Mouse (Mus musculus) heart, embryonic 12.5 days (tissue): Measurements from ENCODE around the gene Zpbp2. TPM values are rescaled to one million over a fixed set of nuclear protein-coding genes. Genes with fewer than 3 reads are reported as not detected.
A peak's percentile ranks its signal among the peaks of the same experiment; 100 is the strongest.

Experiments used
- ATAC-seq: fragments of 200-750 bp; cut with Nextera tagmentation; 2 replicates; pipeline ENCODE4 v1.8.0; 2017; ENCODE audit warnings: moderate TSS enrichment, moderate library complexity; ENCODE audit not compliant: insufficient number of reproducible peaks, low FRiP score
- H3K27ac ChIP-seq: fragments of 300-500 bp; sonication (generic); 2 replicates; pipeline ENCODE4 v1.5.1; 2016; ENCODE audit warnings: mild to moderate bottlenecking, moderate library complexity; ENCODE audit not compliant: poor library complexity, severe bottlenecking
- H3K27me3 ChIP-seq: fragments of 300-500 bp; sonication (generic); replicated peaks from 2 replicates; pipeline ENCODE4 v1.6.1; 2016; ENCODE audit warnings: mild to moderate bottlenecking, moderate library complexity
- H3K36me3 ChIP-seq: fragments of 300-500 bp; sonication (generic); 2 replicates; pipeline ENCODE4 v1.6.1; 2016; ENCODE audit warnings: mild to moderate bottlenecking, moderate library complexity
- H3K4me1 ChIP-seq: fragments of 300-500 bp; sonication (generic); replicated peaks from 2 replicates; pipeline ENCODE4 v1.6.1; 2016; ENCODE audit warnings: mild to moderate bottlenecking
- H3K4me2 ChIP-seq: fragments of 300-500 bp; sonication (generic); 2 replicates; pipeline ENCODE4 v1.6.1; 2016; ENCODE audit warnings: mild to moderate bottlenecking, moderate library complexity
- H3K4me3 ChIP-seq: fragments of 300-500 bp; sonication (generic); 2 replicates; pipeline ENCODE4 v1.5.1; 2016; ENCODE audit warnings: mild to moderate bottlenecking
- H3K9ac ChIP-seq: fragments of 300-500 bp; sonication (generic); 2 replicates; pipeline ENCODE4 v1.6.1; 2016; ENCODE audit warnings: mild to moderate bottlenecking, moderate library complexity
- H3K9me3 ChIP-seq: fragments of 300-500 bp; sonication (generic); replicated peaks from 2 replicates; pipeline ENCODE4 v1.6.1; 2016; ENCODE audit warnings: mild to moderate bottlenecking, moderate library complexity
- WGBS: fragments of 180-500 bp; shearing (Covaris S2); methylation state at CpG from one replicate; pipeline ENCODE4 v1.1.7; 2016; 5-methylcytosine and 5-hydroxymethylcytosine counted together
- polyA plus RNA-seq: library from polyadenylated mRNA; unstranded; fragments of >200 nt; fragmentation: Nextera tagmentation; extraction: Ambion mirVana; gene quantifications from 2 replicates; pipeline ENCODE4 v1.2.1, GENCODE M21; 2016

The Zpbp2 gene
- polyA plus RNA-seq, 1 experiment from 2014 or later = 0.52 TPM

DNA sequence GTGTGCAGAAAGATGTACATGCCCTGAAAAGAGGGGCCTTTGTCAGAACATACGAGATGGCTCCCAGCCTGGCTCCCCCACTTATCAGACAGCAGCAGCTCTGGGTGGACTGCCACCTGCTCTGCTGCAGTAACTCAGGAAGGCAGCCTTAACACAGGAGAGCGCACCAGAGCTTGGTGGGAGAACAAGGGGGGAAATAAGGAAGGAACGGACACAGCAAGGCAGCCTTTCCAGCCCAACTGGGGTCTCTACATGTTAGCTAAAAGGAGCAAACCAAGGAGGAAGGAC, 32.3 kb downstream of the Zpbp2 start:
- Histone ChIP-seq H3K27ac (peak overlapping the region; percentile 65), H3K4me2 (peak overlapping the region; percentile 88), H3K9ac (no peak overlapping the region), H3K27me3 (no peaks in the 10 kb centered on the region), H3K4me1 (peaks cover 77% of the 10 kb centered on the region), H3K9me3 (no peaks in the 10 kb centered on the region), H3K36me3 (peaks cover 34% of the 10 kb centered on the region), H3K4me3 (no peak overlapping the region)
- ATAC-seq = peak; percentile 46; the same call in 1 of the 2 replicates
- WGBS = 70% methylated on average over 3 of the region's 3 CpGs

DNA sequence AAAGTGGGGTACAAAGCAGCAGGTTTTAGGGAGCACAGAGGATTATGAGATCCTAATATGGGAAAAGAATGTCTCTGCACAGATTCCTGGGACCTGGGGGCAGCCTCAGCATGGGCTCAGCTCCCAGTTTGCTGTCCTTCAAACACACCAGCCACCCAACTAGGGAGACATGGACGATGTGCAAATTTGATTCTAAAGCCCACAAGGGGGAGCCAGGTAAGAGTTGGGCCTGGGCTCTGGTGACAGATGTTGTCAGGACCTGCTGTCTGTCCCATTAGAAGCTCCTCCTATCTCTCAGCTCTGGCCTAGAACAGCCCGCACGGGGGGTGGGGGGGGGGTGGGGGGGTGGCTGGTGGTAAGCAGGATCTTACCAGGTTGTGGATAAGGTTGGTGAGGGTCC, 32.7 kb downstream of the Zpbp2 start:
- 13% methylated on average over 3 of the region's 3 CpGs for WGBS
- Histone ChIP-seq H3K9ac (0 out of 2 replicates have a peak overlapping the region, but pooled peaks have one; percentile 51), H3K9me3 (no peaks in the 10 kb centered on the region), H3K36me3 (peaks cover 34% of the 10 kb centered on the region), H3K4me1 (peaks cover 81% of the 10 kb centered on the region), H3K4me2 (peak overlapping the region; percentile 88), H3K27me3 (no peaks in the 10 kb centered on the region), H3K4me3 (no peak overlapping the region), H3K27ac (peak overlapping the region; percentile 65)
- no peak for ATAC-seq

GRCm38 (mm10) chr11:98584146-98584545, 33.2 kb downstream of the Zpbp2 start:
- peak overlapping the region; percentile 88 for H3K4me2 ChIP-seq
- peaks cover 83% of the 10 kb centered on the region for H3K4me1 ChIP-seq
- no peaks in the 10 kb centered on the region for H3K9me3 ChIP-seq
- H3K4me3 ChIP-seq = no peak overlapping the region
- ATAC-seq = no peak
- H3K27me3 ChIP-seq = no peaks in the 10 kb centered on the region
- WGBS = 28% methylated on average over 1 of the region's 1 CpGs
- H3K36me3 ChIP-seq = peaks cover 34% of the 10 kb centered on the region
- H3K27ac ChIP-seq = 0 out of 2 replicates have a peak overlapping the region, but pooled peaks have one; percentile 35
- H3K9ac ChIP-seq = peak overlapping the region; percentile 95; the same call in 1 of the 2 replicates

- Histone ChIP-seq H3K36me3 (peaks cover 34% of the 10 kb centered on the region), H3K27ac (no peak overlapping the region), H3K9ac (peak overlapping the region; percentile 95; the same call in 1 of the 2 replicates), H3K4me2 (peak overlapping the region; percentile 88), H3K27me3 (no peaks in the 10 kb centered on the region), H3K4me3 (no peak overlapping the region), H3K9me3 (no peaks in the 10 kb centered on the region), H3K4me1 (peaks cover 88% of the 10 kb centered on the region)
- 90% methylated on average over 6 of the region's 6 CpGs for WGBS
- no peak for ATAC-seq
These were observed 33.8 kb downstream of the Zpbp2 start for GRCm38 (mm10) chr11:98584629-98585177.

GRCm38 (mm10) chr11:98586087-98586891, 35.4 kb downstream of the Zpbp2 start:
- no peak for ATAC-seq
- Histone ChIP-seq H3K27me3 (no peaks in the 10 kb centered on the region), H3K36me3 (peaks cover 28% of the 10 kb centered on the region), H3K9ac (peak overlapping the region; percentile 95), H3K4me1 (peaks cover 79% of the 10 kb centered on the region), H3K4me3 (peak overlapping the region; percentile 94), H3K9me3 (no peaks in the 10 kb centered on the region), H3K4me2 (peak overlapping the region; percentile 88), H3K27ac (peak overlapping the region; percentile 99)
- WGBS = 1% methylated on average over 22 of the region's 22 CpGs

DNA sequence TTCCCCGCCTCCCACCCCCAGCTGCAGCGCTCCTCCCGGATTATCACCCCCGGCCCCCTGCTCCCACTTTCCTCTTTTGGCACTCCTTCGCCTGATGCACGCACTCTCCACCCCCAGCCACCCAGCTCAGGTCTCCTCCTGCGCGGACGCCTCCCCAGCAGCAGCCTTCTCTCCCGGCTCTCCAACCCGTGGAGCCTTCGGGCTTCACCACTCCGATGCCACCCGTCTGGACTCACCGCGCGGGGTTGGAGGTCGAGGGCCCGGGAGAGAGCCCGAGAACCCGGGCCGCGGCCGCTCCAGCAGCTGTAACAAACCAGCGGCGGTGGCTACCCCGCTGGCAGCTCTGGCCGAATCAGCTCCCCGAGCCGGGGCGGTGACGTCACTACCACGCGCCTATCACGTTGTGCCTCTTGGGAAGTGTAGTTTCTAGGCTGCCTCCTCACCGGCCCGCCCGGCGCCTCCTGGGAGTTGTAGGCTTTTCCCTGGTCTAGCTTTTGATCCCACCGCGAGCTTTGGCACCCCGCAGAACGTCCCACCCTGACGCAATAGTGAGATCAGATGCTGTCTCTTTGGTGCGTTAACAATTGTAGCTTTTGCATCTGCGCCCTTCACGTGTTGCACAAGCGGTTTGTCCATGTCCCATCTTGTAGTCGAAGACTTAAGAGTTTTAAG, 36.1 kb downstream of the Zpbp2 start, which contains the start of gene Ormdl3:
TSS of gene Ormdl3 (minus strand) at position 477 of the 672 bp plus-strand sequence.
- H3K9ac ChIP-seq = peak within 1 kb of the TSS; percentile 95
- peaks cover 21% of the 10 kb centered on the region for H3K36me3 ChIP-seq
- no peaks in the 10 kb centered on the region for H3K9me3 ChIP-seq
- H3K27ac ChIP-seq = peak within 1 kb of the TSS; percentile 99
- under 1% methylated on average over 49 of the region's 49 CpGs for WGBS
- peak within 1 kb of the TSS; percentile 88 for H3K4me2 ChIP-seq
- ATAC-seq = peak; percentile 91
- H3K4me1 ChIP-seq = peaks cover 75% of the 10 kb centered on the region
- H3K27me3 ChIP-seq = no peaks in the 10 kb centered on the region
- peak within 1 kb of the TSS; percentile 94 for H3K4me3 ChIP-seq

DNA sequence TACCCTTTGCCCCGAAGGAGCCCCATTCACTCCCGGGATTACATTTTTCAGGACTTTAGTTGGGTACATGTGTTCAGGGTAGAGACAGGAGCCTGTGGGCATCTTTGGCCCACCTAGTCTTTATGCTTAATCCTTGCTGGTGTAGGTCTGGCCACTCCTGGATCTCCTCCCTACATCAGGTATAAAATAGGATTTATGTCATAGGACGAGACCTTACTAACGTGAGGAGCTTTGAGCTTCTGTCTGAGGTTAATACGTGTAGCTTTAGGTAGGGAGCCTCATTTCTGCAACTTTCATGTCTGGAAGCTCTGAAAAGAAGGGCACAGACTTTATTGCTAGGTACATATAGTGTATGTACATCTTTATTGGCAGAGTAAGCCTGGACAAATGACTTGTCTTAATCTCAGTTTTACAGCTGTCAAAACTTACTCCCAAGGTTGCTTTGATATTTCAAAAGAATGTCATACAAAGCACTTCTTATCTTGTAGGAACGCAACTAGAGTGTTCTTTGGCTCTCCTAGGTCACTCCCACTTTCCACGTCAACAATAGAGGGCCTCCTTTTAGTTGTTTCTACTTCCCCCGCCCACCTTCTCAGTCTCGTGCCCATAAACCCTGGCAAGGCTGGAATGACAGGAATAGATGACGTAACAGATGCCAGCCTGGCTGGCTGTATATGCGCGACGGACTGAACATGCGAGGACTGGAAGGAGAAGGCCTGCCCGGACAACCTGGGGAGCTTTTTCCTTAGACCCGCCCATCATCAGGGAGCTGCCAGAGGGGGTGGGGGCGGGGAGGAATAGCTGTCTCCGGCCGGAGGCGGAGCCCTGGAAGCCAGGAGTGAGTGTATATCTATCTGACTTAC, 37.0 kb downstream of the Zpbp2 start:
- Histone ChIP-seq H3K27ac (peak overlapping the region; percentile 99), H3K9ac (peak overlapping the region; percentile 95; the same call in 1 of the 2 replicates), H3K9me3 (no peaks in the 10 kb centered on the region), H3K27me3 (no peaks in the 10 kb centered on the region), H3K36me3 (peaks cover 12% of the 10 kb centered on the region), H3K4me1 (peaks cover 73% of the 10 kb centered on the region), H3K4me2 (peak overlapping the region; percentile 88), H3K4me3 (peak overlapping the region; percentile 94)
- ATAC-seq = peak; percentile 75
- 6% methylated on average over 20 of the region's 20 CpGs for WGBS

DNA sequence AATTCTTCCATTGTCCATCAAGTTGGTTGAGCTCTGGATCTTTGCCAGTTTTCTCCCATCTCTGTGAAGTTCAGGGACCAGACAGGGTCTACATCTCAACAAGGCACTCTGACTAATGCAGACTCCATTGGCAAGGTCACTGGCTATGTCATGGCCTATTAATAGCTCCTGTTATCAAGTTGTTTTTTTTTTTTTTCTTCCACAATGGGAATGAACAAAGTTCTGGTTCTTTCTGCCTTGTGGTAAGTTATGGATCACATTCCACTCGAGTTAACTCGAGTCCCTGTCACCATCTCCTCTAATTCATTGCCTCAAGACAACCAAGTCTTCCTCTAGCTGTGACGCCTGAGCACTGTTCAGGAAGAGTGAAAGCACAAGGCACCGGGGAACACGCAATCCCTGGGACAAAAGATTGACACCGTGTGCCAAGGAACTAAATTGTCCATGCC, 38.0 kb downstream of the Zpbp2 start:
- H3K4me2 ChIP-seq = peak overlapping the region; percentile 88

DNA sequence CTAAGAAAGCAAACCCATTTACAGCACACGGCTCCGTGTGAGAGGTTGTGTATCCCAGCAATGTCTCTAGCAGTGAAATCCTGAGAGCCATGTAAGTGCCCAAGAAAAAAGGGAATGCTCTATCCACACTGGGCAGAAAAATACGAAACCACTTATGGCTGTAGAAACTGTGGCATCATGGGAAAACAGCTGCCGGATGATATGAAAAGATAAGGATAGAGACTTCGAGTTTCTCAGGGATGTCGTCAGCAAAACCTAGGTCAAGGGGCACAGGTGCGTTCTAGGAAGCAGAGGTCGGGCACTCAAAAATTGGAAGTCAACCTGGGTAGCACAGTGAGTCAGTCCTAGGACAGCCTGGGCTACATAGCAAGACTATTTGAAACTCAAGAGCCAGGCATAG, 38.4 kb downstream of the Zpbp2 start:
- WGBS = 63% methylated on average over 8 of the region's 8 CpGs
- no peaks in the 10 kb centered on the region for H3K36me3 ChIP-seq
- no peak overlapping the region for H3K9ac ChIP-seq
- 0 out of 2 replicates have a peak overlapping the region, but pooled peaks have one; percentile 18 for H3K4me2 ChIP-seq
- no peak overlapping the region for H3K4me3 ChIP-seq
- ATAC-seq = no peak
- H3K27me3 ChIP-seq = no peaks in the 10 kb centered on the region
- H3K4me1 ChIP-seq = peaks cover 61% of the 10 kb centered on the region
- H3K9me3 ChIP-seq = no peaks in the 10 kb centered on the region
- peak overlapping the region; percentile 99 for H3K27ac ChIP-seq

More for the DNA sequence above, 38.0 kb downstream of the Zpbp2 start:
- H3K4me3 ChIP-seq = no peak overlapping the region
- H3K9ac ChIP-seq = no peak overlapping the region
- H3K36me3 ChIP-seq = peaks cover 3% of the 10 kb centered on the region; the same call in 1 of the 2 replicates
- no peak for ATAC-seq
- H3K4me1 ChIP-seq = peaks cover 63% of the 10 kb centered on the region
- peak overlapping the region; percentile 99 for H3K27ac ChIP-seq
- H3K9me3 ChIP-seq = no peaks in the 10 kb centered on the region
- 32% methylated on average over 6 of the region's 6 CpGs for WGBS
- H3K27me3 ChIP-seq = no peaks in the 10 kb centered on the region

DNA sequence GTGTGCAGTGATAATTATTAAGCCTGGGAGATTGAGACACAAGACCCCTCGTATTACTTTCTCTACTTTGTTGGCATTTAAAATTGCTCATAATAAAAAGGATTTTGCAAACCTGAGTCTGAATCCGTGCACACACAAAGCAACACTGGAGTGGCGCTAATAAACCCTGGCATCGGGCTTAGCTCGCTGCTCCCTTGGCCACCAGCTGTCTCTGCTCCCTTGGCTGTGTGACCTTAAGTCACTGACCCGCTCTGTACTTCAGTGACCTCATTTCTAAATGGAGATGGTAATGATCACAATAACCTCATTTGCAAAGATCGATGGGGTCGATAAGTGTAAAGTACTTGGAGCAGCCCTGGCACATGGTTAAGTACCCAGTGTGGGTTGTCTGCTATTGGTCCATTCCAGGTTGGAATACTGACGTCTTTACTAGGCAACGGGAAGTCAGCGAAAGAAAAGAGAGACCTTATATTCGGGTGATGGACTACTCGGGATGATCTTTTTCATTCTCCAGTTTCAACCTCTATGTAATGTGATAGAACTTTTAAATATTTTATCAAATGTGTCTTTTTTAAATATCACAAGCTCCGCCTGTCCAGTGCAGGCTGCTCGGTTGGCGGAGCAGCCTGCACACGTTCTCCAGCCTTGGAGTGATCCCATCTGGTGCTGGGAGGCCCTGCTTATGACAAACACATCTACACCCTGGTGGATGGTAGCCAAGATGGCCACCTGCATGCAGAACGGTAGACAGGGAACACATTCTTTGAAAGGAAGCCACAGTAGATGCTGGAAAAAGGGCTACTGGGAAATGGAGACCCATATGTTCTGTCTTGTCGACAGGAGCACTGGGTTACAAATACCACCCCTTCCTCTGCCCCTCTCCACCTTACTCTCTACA, 39.9 kb downstream of the Zpbp2 start:
- 78% methylated on average over 19 of the region's 19 CpGs for WGBS

More for the DNA sequence above, 39.9 kb downstream of the Zpbp2 start:
- Histone ChIP-seq H3K9me3 (no peaks in the 10 kb centered on the region), H3K4me2 (no peak overlapping the region), H3K36me3 (no peaks in the 10 kb centered on the region), H3K4me1 (peaks cover 49% of the 10 kb centered on the region), H3K27me3 (no peaks in the 10 kb centered on the region), H3K4me3 (no peak overlapping the region), H3K9ac (no peak overlapping the region), H3K27ac (no peak overlapping the region)
- ATAC-seq = no peak
